Mouse (Mus musculus): Measurements from ENCODE around the gene Relt.

The Relt gene

DNA sequence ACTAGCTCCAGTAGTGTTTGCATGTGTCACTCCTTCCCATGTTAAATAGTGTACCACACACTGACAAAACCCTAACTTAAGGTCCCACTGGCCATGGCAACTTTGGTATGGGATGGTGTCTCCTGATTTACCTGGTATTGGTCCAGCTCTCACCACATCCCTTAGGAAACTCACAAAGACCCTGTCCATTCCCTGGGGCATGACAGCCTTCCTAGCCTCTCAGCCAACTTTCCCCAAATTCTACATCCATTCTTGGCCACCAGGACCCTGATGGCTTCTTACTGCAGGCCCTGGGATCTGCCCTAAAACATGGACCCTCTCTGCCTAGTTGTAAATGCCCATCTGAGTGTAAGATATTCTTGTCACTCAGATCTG lies 18.2 kb downstream of the Relt start:
- no peak for DNase-seq (ENCODE audit: low read depth)

DNA sequence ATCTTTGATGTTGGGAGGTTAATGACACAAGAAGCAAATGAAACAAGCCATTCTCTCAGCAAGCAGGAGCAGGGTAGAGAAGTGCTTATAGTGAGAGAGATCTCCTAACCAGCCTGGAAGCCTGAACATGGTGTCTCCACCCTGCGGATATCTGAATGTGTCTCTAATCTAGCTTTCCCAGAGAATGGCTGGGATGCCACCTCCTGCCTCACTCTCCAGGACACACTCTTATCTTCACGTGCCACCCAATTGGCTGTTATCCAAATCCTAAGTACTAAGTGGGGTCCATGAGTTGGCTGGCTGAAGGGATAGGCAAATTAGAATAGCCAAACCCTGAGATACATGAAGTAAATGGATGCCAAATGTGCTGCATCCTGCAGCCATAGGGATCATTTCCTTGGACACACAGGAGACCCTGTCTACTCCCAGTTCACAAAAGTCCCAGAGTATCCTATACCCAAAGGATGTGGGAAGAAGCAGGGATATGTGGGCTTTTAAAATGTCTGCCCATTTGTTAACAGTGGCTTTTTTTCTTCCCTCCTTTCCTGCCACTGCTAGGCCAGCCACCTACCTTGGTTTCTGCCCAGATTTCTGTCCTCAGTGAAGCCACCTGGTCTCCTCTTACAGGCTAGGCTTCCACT lies 18.7 kb downstream of the Relt start:
- DNase-seq (ENCODE audit: low read depth), result peak; percentile 52

DNA sequence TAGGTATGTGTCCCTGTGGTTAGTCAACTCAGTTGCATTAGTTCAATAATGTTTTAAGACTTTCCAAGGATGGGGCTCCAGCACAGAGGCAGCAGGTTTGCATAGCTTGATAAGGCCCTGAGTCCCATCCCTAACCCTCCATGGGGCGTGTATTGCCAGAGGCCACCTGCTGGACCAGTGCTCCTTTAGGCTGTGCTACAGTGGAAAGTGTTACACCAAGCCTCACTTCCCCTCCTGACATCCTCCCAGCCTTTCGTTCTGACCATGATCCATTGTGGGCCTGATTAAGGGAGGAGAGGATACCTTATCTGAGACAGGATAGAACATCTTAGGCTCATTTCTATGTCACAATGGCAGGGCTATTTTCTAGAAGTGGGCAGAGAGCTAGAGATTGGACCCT lies 19.4 kb downstream of the Relt start:
- no peak for DNase-seq (ENCODE audit: low read depth)

DNA sequence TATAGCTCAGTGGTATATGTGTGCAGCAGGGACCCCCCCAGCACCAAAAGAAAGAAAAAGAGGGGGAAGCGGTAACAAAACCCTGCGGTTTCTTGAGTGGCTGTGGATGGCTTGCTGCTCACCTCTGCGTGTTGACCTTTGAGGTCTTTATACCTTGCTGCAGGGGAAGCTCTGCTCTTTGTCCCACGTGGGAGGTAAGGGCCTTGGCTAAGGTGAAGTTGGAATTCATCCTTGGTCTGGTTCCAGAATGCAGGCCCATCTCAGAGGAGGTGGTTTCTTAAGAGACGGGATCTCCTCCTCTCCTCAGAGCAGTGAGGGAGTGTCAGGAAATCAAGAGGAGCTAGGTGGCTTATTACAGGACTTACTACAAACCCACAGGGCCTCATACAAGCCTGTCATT lies 21.1 kb downstream of the Relt start:
- no peak for DNase-seq (ENCODE audit: low read depth)

DNA sequence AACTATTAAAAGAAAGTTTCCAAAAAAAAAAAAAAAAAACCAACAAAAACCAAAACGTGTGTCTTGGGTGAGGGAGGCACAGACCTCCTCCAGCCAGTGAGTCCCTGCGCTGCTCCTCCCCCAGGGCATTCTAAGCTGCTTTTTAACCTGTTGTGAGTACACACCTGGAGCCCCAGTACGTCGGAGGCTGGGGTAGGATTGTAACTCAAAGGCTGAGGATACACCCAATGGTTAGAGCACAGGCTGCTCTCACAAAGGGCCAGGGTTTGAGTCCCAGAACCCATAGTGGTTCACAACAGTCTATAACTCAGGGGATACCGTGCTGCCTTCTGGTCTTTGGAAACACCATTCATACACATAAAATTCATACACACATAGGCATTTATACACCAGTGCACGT lies 21.6 kb downstream of the Relt start:
- no peak for DNase-seq (ENCODE audit: low read depth)

DNA sequence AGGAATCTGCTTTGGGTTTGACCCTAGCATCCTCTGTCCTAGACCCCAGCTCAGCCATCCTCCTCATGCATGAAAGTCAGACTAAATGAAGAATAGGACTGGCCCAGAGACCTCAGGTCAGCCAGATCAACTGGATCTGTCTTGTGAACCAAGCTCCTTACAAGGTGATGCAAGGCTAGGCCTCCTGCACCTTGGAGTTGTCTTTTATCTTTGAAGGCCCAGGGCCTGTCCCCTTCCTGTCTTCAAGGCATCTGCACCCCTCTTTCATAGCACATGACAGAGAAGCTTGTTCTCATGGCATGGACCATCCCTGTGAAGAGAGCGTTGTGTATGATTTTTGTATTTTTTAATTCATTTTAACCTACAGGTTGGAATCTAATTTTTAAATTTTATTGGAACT lies 22.3 kb downstream of the Relt start:
- no peak for DNase-seq (ENCODE audit: low read depth)

DNA sequence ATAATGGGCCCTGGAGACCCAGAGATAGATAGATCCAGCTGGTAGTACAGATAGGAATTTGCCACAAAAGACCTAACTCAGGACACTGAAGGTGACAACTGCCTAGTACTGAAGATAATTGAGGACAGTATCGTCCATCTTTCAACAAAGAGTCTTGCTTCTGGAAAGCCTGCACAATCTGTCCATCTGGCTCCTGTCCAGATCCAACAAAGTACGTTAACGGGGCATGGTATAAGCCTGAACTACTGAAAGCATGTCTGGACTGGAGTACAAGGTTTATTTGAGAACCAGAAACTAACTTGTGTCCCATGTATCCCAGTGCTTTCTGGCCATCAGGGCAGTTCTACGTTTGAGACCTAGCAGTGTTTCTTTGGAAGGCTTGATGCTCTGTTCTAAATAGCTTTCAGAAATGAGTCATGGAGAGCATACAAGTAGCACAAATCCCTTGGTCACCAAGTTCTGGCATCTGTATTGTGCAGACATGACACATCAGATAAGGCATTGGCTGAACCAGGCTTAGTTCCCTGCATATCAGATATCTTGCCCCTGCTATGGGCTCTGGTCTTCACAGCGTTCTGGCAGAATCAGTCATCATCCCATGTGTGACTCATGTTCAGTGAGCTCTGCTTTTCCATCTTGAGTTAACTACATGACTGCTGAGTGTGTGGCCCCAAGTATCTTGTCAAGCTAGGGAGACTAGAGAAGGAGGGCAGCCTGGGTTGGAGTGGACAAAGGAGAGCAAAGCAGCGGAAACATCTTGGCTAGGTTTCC lies 23.4 kb downstream of the Relt start:
- DNase-seq (ENCODE audit: low read depth), result no peak

DNA sequence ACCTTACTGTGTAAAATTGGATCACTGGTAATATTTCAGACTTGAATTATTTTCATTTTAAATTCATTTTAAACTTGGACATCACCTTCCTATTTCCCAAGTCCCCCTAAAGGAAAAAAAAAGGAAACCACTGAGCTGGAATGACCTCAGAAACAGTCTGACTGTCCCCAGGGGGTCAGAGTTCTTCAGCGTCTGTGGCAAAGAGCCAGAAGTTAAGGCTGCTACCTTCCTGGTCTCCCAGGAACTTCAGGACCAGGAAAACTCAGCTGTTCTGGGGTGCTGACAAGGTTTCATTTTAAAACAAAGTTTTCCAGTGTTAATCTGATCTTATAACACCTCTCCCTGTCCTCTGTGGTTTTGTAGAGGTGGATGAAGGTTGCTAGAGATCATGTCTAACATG lies 25.5 kb downstream of the Relt start:
- DNase-seq (ENCODE audit: low read depth), result no peak

DNA sequence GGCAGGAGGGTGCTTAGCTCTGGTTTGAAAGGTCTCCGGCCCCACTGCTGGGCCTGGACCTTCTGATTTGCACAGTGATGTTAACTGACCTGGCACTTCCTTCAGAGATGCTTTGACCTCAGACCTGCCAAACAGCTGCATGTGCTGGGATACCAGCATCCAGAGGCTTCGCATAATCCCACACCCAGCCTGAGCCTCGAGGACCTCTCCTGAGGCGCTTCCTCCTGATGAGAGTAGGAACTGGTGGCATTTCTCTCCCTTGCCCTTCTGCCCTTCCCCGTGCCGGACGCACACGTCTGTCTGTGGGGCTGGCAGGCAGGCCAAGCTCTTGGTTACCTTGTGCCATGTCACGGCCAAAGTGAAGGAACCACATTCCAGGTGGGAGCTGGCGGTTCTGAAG lies 26.6 kb downstream of the Relt start:
- DNase-seq (ENCODE audit: low read depth), result no peak

DNA sequence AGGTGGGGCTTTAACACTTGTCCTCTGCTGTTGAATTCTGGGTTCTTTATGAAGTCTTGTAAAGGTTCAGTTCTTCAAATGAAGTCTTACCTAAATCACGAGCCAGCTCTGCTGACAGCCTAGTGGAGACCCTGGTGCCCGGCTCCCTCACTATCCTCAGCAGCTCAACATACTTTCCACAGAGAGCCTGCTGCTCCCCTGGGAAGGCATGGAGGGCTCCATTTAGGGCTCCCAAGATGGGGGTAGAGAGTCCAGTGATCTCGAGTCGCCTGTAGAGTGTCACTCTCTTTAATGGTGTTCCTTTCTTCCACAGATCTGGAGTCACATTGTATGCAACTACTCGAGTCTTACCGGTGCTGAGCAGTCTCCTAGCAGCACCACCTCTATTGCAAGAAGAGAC lies 27.5 kb downstream of the Relt start:
- no peak for DNase-seq (ENCODE audit: low read depth)

DNA sequence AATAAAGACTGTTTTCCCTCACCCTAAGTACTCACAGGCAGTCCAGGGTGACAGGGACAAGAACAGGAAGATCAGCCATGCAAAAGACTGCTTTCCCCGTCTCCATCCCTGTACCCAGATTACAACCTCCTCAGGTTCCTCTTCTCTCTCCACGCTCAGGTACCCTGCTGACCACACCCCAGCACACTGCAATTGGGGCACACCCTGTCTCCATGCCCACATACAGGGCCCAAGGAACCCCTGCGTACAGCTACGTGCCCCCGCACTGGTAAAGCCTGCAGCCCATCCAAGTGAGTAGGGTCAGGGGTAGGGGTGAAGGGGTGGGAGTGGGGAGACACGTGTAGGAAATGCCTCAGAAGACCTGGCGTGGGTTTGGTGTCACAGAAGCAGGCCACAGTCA lies 28.1 kb downstream of the Relt start:
- no peak for DNase-seq (ENCODE audit: low read depth)

DNA sequence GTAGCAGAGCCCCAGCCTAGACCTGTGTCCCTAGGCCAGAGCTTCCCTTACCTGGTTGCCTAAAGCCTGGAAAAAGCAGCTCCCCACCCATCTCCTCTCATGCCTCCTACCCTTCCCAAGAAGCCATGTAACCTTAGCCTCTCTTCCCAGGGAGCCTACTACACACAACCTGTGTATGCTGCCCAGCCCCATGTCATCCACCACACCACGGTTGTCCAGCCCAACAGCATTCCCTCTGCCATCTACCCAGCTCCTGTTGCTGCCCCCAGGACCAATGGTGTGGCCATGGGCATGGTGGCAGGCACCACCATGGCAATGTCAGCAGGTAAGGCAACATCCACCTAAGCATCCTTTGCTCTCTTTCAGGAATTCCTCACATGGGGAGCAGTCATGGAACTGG lies 29.4 kb downstream of the Relt start:
- no peak for DNase-seq (ENCODE audit: low read depth)

DNA sequence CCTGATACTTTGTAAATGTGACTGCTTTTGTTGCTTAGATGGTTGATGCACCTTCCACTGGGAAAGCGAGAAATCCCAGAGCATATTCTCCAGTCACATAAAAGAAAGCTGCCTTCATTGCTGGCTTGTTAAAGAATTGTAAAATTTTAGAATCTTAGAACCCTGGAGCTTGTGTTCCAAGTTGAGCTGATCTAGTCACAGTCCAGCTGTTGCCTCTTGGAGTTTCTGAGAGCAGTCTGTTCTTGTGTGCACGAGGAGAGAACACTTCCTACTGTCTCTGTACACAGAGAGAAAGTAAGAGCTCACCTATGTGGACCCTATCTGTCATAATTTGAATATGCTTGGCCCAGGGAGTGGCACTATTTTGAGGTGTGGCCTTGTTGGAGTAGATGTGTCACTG lies 34.7 kb downstream of the Relt start:
- DNase-seq (ENCODE audit: low read depth), result no peak

DNA sequence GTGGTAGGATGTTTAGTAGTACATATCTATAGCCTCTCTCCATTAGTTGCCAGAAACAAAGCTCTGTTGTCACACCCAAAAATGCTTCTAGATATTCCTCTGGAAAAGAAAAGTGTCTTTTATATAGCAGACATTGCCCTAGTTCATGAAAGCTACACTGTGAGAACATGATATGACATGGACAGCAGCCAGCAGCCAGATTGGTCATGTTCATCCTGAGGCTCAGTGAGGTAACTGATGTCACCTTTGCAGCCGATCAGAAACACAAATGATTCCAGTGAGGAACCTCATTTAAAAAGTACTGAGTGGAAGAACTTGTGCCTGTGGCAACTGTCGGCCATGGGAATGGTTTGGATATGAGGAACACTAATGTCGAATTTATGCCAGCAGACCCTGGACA lies 38.6 kb downstream of the Relt start:
- no peak for DNase-seq (ENCODE audit: low read depth)

DNA sequence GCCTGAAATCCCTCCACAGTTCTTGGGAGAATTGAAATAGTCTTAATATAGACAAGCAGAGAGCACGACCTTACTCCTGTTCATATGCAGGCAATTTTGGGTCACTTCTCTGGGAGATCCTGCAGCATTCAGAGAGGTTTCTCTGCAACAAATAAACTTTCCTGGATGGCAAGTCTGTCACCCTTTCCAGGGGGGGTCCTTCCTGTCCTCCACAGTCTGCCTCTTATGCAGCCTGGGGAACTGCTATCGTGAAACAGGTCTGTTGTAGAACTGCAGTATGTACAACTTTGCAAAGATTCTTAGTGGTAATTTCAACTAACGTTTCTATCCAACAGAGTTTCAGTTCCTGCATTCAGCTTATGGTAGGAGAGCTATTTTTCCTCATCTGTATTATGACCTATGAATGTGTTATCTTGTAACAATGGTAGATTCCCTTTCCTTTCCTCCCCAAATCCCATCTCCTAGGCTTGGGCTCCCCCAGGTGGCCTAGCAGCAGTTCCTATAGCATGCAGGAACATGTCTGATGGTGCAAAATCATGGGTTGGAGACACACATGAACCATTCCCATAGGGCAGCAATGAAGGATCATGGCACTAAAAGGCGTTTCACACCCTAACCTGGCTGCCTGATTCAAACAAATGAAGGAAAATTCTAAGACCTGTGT lies 44.7 kb downstream of the Relt start:
- DNase-seq (ENCODE audit: low read depth), result no peak

DNA sequence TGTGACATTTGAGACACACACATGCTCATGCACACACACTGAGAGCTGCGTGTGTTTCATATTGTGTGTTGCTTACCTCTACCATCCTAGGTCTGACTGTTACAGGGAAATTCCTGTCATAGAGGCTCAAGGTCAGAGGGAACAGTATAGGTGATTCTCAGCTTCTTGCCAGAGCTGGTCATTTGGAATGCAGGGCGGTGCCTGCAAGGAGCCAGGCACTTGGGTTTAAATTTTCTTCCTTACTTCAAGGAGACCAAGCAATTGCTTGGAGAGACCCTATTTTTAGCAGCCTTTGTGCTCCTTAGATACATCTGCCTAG lies 45.8 kb downstream of the Relt start:
- no peak for DNase-seq (ENCODE audit: low read depth)

DNA sequence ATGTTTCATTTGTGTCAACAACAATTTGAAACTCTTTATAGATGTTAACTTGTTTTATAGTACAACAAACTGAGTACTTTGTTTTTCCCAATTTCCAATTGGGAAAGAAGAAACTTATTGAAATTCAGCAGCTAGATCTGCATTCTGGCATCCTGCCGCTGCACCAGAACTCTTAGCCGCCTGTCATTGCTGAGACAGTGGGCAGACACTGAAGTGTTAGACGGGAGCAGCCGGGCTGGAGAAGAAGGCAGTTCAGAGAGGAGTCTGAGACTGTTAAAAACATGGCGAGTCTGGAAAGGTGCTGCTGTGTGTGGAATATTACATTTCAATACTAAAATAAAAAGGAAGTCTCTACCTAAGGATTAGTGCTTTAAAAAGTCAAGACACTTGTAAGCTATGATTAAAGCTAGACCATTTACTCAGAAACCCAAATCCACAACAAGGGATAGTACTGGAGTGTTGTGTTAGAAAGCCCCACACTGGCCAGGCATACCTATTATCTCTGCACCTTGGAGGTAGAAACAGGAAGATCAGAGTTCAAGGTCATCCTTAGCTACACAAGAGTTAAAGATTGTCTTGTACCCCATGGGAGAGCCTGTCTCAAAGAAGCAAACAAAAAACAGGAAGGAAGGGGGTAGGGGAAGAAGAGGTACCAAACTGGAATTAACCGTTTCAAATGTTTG lies 46.3 kb downstream of the Relt start:
- no peak for DNase-seq (ENCODE audit: low read depth)

DNA sequence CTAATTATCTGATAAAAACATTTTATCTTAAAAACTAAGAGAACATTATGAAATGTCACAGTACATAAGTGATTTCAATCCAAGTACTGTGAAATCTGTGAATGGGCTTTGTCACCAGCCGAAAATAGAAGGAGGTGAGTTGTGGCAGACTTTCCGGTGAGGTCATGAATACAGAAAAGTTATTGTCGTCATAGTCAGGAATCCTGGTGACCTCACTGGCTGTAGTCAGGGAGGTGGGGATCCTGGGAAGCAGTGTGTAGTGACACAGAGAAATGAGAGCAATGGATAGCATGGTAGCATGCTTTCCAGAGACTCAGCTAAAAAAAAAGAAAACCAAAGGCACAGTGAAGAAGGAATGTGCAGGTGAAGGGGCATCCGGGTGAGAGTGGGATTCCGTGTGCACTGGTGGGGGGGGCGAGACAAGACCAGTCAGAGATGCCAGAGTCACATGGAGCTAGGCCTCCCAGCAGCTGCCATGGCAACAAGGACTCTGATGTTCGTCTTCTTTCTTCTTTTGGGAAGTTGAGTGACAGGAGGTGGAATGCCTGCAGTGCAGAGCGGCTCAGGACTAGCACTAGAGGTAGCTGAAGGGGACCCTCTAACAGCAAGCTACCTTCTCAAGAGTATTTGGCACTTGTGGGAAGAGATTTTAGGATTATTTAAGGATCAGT lies 47.2 kb downstream of the Relt start:
- no peak for DNase-seq (ENCODE audit: low read depth)

DNA sequence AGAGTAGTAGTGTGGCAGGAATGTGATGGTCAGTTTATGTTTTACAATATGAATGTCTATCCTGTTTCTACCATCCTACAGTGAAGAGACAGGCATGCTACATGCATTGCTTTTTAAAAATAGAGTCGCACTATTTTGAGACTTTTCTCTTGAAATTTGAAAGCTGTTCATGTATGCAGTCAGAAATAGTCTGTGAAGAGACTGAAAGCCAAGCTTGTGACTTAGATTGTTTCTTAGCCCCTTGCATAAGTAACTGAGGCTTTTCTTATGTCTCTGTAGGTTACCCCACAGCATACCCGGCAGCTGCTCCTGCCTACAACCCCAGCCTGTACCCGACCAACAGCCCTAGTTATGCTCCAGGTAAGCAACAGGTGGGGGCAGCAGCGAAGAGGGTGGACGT lies 50.6 kb downstream of the Relt start:
- DNase-seq (ENCODE audit: low read depth), result no peak

DNA sequence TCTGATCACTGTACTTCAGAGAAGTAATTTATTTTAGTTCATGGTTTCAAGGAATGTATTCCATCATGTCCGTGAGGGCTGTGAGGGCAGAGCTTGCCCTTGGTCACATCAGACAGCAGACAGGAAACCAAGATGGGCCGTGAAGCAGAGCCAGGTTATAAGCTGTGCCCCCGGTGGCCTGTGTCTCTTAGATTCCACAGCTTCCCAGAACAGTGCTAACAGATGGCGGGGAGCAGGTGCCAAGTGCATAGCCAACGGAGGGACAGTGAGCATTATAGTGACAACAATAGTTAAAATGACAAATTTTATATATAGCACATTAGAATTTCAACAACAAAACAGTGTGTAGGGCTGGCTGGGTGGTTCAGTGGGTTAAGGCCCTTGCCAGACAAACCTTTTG lies 51.3 kb downstream of the Relt start:
- no peak for DNase-seq (ENCODE audit: low read depth)

DNA sequence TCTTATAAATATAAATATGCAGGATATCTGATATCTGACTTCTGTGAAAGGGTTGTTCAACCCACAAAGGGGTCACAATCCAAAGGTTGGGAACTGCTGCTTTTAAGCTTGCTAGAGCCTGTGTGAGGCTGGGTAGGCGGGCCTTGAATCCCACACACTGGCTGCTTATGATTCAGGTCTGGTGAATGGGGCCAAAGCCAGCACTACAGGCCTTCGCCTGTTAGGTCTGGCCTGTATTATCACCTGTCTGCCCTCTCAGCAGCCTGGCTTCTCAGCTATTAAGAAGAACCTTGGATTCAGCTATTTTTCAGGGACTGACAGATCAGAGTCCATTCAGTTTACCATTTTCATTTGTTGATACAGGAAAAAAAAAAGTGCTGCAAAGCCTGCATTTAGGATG lies 57.9 kb downstream of the Relt start:
- DNase-seq (ENCODE audit: low read depth), result no peak

DNA sequence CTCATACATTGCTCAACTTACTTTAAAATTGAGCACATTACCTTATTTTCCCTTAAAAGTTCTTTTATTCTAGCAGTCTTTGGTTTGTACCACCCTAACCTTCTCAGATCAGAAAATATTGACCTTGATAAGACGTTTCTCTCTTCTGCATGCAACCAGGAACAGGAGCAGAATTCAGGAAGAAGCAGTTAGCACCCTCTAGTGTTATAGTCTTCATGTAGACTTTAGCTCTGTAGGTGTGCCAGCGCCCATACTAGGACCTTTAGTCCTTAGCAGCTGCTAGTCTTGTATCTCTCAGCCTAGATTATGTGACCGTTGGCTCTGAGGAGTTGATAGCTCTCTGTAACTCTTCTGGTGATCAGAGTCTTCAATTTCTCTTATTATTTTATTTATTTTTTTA lies 64.4 kb downstream of the Relt start:
- no peak for DNase-seq (ENCODE audit: low read depth)

All from c-Kit-positive CD71-negative TER-119-negative erythroid progenitor cells, embryonic 14.5 days (primary cell).